In genomic region chr6:95651391-95651876, GRCm38 (mm10) we compare ENCODE assay signal across 10 mouse cellular contexts.
DNase-seq lines count a peak whose midpoint lies in the region; ATAC-seq lines count a peak whose summit lies in the region.
"Had no signal": no experiment of that assay in that cellular context is flagged by ENCODE, and none has a peak within 500 bp of the region (broad histone marks: within the 10 kb centered on the region; RNA-seq: fewer than 3 reads in every experiment).

No protein-coding gene starts in this region.

- no peaks in the 10 kb centered on the region for H3K9me3 ChIP-seq in kidney, embryonic 15.5 days (replicated peaks)
- H3K9me3 ChIP-seq in hindbrain, embryonic 15.5 days: no peaks in the 10 kb centered on the region
- no peaks in the 10 kb centered on the region for H3K9me3 ChIP-seq in neural tube, embryonic 14.5 days (ENCODE audit: control insufficient read depth, low read length)

- no peak overlapping the region for H3K9ac ChIP-seq in kidney, embryonic 15.5 days
- H3K9ac ChIP-seq in hindbrain, embryonic 15.5 days: no peak overlapping the region
- H3K9ac ChIP-seq in neural tube, embryonic 14.5 days (replicated peaks; ENCODE audit: low read depth, low read length): no peak overlapping the region
- H3K9ac ChIP-seq: liver, embryonic 14.5 days had no signal

- no peak overlapping the region for H3K4me2 ChIP-seq in kidney, embryonic 15.5 days
- H3K4me2 ChIP-seq in hindbrain, embryonic 15.5 days: peak overlapping the region; percentile 18; the same call in 1 of the 2 replicates
- H3K4me2 ChIP-seq in neural tube, embryonic 14.5 days (ENCODE audit: low read depth, low read length): 0 out of 2 replicates have a peak overlapping the region, but pooled peaks have one; percentile 1

- H3K4me1 ChIP-seq in kidney, embryonic 15.5 days: peaks cover 22% of the 10 kb centered on the region
- H3K4me1 ChIP-seq in hindbrain, embryonic 15.5 days (replicated peaks): peaks cover 14% of the 10 kb centered on the region
- no peaks in the 10 kb centered on the region for H3K4me1 ChIP-seq in neural tube, embryonic 14.5 days (ENCODE audit: control insufficient read depth, insufficient read depth, low read length)

- peaks cover 18% of the 10 kb centered on the region for H3K36me3 ChIP-seq in kidney, embryonic 15.5 days
- H3K36me3 ChIP-seq in hindbrain, embryonic 15.5 days: no peaks in the 10 kb centered on the region
- H3K36me3 ChIP-seq in neural tube, embryonic 14.5 days (ENCODE audit: control insufficient read depth, insufficient read depth, low read length): no peaks in the 10 kb centered on the region

- 0 out of 2 replicates have a peak, but pooled peaks have one; percentile 50 for ATAC-seq in kidney, embryonic 15.5 days (replicated peaks; ENCODE audit: low FRiP score)
- no peak; the same call in 1 of the 2 replicates for ATAC-seq in hindbrain, embryonic 15.5 days (ENCODE audit: low FRiP score, low read depth)
- no peak; the same call in 1 of the 2 replicates for ATAC-seq in neural tube, embryonic 14.5 days (ENCODE audit: low read depth)
- ATAC-seq: inflammation-experienced regulatory T-cells, adult 6 months had no signal

- H3K4me3 ChIP-seq in kidney, embryonic 15.5 days (replicated peaks): no peak overlapping the region
- no peak overlapping the region for H3K4me3 ChIP-seq in hindbrain, embryonic 15.5 days
- no peak overlapping the region for H3K4me3 ChIP-seq in neural tube, embryonic 14.5 days (ENCODE audit: low read depth, low read length)

- no peaks in the 10 kb centered on the region for H3K27me3 ChIP-seq in kidney, embryonic 15.5 days
- no peaks in the 10 kb centered on the region for H3K27me3 ChIP-seq in hindbrain, embryonic 15.5 days
- H3K27me3 ChIP-seq in neural tube, embryonic 14.5 days (ENCODE audit: control insufficient read depth, insufficient read depth, low read length): no peaks in the 10 kb centered on the region

- 43% methylated on average over 6 of the region's 6 CpGs for WGBS in kidney, embryonic 15.5 days
- WGBS in hindbrain, embryonic 15.5 days: 8% methylated on average over 6 of the region's 6 CpGs
- WGBS in neural tube, embryonic 14.5 days: 12% methylated on average over 6 of the region's 6 CpGs

- DNase-seq in kidney, postnatal 4 days: no peak
- DNase-seq in embryo, embryonic 10.5 days (ENCODE audit: low spot score): peak; percentile 56
- no peak for DNase-seq in liver
- DNase-seq in right cerebral cortex, postnatal 4 days: no peak
- DNase-seq in Muller cell, postnatal 12 days (ENCODE audit: inconsistent ontology term): no peak

- 0 out of 2 replicates have a peak overlapping the region, but pooled peaks have one; percentile 0 for H3K27ac ChIP-seq in kidney, embryonic 15.5 days
- H3K27ac ChIP-seq in hindbrain, embryonic 15.5 days (replicated peaks): no peak overlapping the region
- no peak overlapping the region for H3K27ac ChIP-seq in neural tube, embryonic 14.5 days (ENCODE audit: low read depth, low read length)
- H3K27ac ChIP-seq: liver, embryonic 14.5 days had no signal
